Mouse (Mus musculus) megakaryocyte-erythroid progenitor cell, adult 5-6 weeks (primary cell): ENCODE measurements around the gene Cfap65. TPM values are rescaled to one million over a fixed set of nuclear protein-coding genes. Genes with fewer than 3 reads are reported as not detected.

Experiments
- ATAC-seq: replicated peaks from 2 replicates; pipeline ENCODE4 v1.8.0; 2016; ENCODE audit warnings: mild to moderate bottlenecking, inconsistent platforms; ENCODE audit not compliant: severe bottlenecking, poor library complexity, low FRiP score, low TSS enrichment
- total RNA-seq, 2 experiments: library from RNA; stranded (forward) in 1 of 2; stranded (reverse) in 1 of 2; fragments of 200-1000, 215-1000 nt in 1 of 2; fragments of >200 nt in 1 of 2; fragmentation: Nextera tagmentation in 1 of 2; gene quantifications; 2 replicates each; pipeline ENCODE4 v1.2.3; 2014 to 2017

Gene Cfap65
- total RNA-seq, 2 experiments from 2014 or later: not detected

- no peak for ATAC-seq
These were observed 6.4 kb upstream of the Cfap65 start for GRCm38 (mm10) chr1:74941651-74942360.

DNA sequence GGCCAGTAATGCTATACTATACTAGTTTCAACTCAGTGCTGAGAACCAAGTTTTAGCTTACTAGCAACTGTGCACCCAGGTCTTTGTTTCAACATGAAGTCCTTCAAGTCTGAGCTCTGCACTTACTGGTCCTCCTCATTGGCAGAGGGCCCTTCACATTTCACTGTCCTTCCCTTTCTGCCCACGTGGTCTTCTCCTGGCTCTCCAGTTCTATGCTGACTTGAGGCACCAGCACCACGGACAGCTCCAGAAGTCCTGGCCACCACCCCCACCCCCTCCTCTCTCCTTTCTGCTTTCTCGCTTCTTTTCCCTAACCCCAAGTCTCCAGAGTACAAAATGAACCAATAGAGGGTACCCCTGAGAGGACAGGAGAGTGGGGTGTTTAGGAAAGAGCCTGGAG, 4.4 kb upstream of the Cfap65 start:
- no peak for ATAC-seq

- ATAC-seq: no peak
These were observed 927 bp upstream of the Cfap65 start for GRCm38 (mm10) chr1:74936221-74936830.

DNA sequence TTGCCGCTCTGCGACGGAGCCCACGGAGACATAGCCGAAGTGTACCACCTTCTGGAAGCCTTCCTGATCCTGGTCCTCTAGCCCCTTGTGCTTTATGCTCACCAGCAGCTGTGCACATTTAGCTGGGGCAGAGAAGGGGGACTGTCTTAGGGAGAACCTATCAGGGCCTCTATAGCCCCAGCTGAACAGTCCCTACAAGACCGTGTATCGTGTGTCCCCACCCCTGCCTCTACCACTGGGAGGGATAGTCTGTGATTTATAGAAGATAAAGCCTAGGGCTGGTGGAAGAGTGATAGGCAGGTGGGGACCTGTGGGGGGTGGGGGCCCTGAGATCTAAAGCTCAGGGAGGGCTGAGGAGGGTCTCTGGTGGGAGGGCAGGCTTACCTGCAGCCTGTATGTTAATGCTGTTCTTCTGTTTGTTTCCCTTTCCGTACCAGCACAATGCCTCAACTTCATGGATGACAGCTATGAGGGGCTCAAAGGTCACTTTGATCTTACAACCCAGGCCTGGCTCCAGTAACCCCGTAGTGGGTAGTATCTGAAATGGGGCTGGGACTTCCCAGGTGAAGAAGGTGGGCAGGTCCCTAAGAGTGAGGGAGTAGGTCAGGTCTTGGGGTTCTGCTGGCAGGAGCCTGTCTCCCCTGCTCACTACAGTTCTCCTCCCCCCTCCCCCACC, 7.6 kb downstream of the Cfap65 start:
- no peak for ATAC-seq

GRCm38 (mm10) chr1:74926721-74927120, 8.7 kb downstream of the Cfap65 start:
- ATAC-seq: 0 out of 2 replicates have a peak, but pooled peaks have one; percentile 70

DNA sequence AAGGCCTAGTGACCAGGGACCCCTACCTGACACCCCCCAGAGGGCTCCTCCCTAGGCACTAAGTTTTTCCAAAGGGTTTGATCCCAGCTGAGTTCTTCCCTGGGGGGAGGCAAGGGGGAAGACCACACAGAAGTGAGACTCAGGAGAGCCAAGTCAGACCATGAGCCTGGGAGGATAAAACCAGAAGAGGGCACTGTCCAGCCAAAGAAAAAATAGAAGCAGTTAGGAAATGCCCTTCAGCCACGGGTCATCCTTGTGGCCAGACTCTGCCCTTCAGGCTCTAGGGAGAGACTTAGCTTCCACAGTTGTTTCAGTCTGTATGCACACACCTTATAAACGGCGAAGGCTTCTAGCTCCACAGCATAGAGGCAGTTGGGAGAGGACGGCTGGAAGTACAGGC, 10.9 kb downstream of the Cfap65 start:
- no peak for ATAC-seq

DNA sequence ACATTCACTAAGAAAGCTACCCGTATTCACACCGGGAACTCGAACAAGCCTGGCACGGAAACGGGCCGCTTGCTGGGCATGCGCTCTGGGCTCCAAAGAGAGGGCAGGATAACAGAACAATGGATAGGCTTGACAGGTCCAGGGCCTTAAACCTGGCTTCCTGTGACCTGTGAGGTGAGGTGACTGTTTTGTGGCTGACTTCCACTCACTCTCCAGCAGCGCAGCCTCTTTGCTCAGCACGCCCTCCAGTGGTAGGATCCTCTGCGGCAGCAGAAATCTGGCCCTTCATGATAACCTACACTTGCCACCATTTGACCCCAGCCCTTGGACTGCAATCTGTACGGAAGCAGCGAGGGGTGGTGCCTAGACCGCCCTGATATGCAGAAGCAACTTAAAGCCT, 19.7 kb downstream of the Cfap65 start:
- 0 out of 2 replicates have a peak, but pooled peaks have one; percentile 57 for ATAC-seq

DNA sequence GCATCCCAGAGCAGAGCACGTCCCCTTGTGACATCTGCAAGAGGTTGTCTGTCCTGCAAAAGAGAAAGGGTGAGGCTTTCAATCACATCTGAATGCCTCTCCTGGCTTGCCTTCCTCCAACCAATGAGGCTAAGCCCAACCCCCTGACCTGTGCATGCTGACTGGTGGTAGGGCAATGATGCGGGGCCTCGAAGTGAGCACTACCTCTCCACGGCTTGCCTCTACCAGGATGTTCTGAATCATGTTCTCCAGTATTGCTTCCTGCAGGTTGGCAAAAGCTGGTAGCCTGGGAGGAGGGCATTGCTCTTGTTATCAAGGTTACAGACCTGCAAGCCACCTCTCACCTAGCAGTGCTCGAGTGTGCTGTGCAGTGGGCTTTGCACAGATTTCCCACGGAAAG, 33.2 kb downstream of the Cfap65 start:
- no peak for ATAC-seq

- ATAC-seq: no peak
These were observed 33.7 kb downstream of the Cfap65 start for GRCm38 (mm10) chr1:74901686-74902085.

DNA sequence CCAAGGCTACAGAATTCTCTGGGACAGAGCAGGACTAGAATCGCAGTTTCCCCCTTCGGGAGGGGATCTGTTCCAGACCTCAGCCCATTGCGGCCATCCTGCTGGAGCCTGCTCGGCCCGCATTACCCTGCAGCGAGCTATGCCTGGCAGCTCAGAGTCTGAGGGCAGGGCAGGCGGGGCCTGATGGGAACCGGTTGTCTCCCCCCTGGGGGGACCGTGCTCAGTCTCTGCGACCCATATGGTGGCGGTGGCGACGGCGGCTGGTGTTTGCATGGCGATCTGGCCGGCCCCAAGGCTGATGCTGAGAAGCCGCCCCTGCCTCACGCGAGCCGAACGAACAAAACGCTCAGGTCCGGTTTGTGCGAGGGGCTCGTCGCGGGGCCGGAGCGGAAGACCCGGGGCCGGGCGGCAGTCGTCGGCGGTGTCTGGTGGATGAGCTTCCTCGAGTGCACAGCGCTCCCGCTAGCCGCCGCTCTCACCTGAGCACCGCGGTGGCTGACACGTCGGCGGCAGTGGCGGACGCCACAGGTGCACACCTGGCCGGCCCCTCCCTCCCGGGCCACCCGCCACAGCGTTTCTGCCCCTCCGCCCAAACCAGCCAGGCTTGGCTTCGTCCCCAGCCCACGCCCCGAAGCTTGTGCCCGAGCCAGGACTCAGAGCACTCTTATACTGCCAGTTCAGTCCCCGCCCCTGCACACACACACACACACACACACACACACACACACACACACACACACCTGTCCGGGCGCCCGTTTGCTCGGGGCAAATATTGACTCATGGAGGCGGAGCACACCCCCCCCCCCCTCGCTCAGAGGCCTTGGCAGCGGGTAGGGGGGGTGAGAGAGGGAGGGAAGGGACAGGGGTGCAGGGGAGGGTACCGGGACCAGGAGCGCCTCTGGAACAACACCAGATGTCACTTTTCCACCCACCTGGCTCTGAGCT, 34.8 kb downstream of the Cfap65 start:
- ATAC-seq: no peak

- no peak for ATAC-seq
These were observed 36.6 kb downstream of the Cfap65 start for GRCm38 (mm10) chr1:74898656-74899431.

GRCm38 (mm10) chr1:74897976-74898375, 37.4 kb downstream of the Cfap65 start:
- no peak for ATAC-seq

DNA sequence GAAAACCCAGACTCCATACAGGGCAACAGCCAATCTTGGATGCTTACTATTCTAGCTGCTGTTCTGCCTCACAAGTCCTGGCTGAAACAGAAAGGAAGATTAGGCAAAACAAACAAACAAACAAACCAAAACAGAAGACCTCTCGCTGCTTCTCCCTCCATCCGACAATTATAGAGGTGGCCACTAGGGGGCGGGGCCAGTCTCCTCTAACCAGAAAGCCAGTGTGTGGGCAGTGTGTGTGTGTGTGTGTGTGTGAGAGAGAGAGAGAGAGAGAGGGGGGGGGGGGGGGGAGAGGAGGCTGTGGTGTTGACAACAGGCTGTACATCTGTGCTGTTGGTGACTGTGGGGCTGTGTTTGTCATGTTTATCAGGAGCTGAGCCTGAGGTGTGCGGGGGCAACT, 40.4 kb downstream of the Cfap65 start:
- no peak for ATAC-seq

- peak; percentile 53; the same call in 1 of the 2 replicates for ATAC-seq
These were observed 42.1 kb downstream of the Cfap65 start, which contains the start of gene Cryba2 for GRCm38 (mm10) chr1:74893134-74893855. Gene Cryba2, minus strand, starts transcription at chr1:74893143.

- ATAC-seq: no peak
These were observed 42.9 kb downstream of the Cfap65 start for GRCm38 (mm10) chr1:74892351-74893133.

GRCm38 (mm10) chr1:74891513-74891912, 43.9 kb downstream of the Cfap65 start:
- ATAC-seq: peak; percentile 36; the same call in 1 of the 2 replicates

DNA sequence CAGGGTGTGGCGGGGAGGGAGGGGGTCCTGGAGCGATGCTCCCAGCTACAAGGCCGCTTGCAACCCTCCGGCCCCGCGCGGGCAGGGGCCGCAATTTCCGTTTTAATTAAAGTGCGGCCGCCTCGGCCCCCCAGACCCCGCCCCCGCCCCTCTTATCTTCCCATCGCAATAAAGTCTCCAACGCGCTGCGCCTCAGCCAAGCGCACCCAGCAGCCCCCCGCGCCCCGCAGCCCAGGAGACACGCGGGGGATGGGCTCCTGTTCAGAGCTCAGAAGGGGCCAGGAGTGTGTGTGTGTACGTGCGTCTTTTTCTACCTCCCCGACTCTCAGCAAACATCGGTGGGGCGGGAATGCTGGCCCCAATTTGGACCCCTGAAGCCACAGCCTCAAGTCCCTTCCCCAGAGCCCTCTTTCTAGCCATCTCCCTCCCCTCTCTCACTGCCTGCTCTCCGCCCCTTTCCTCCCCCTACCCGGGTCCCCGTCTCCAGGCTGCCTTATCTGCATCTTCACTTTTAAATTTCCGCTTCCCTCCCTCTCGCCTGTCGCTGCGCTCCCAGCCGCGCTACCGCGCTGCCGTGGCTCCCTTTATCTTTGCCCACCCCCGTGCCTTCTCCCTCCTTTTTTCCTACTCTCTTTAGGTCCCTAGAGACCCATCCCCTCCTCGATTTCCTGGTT, 49.9 kb downstream of the Cfap65 start, which contains the start of gene Fev:
TSS of gene Fev (minus strand) at position 51 of the 674 bp plus-strand sequence.
- no peak for ATAC-seq
